Mouse (Mus musculus) MEL (cell line): ENCODE results near the gene Gpr3. TPM values are rescaled to one million over a fixed set of nuclear protein-coding genes. Genes with fewer than 3 reads are reported as not detected.
A peak's percentile ranks its signal among the peaks of the same experiment; 100 is the strongest.

Experiments used
- DNase-seq: peaks from one replicate; pipeline ENCODE4 v3.0.0; 2011; ENCODE audit warnings: low read depth, low spot score
- H3K27ac ChIP-seq: 2 replicates; pipeline ENCODE4 v1.5.1; 2012; ENCODE audit warnings: low read depth, mild to moderate bottlenecking, control low read depth, low read length, moderate library complexity; ENCODE audit not compliant: control insufficient read depth
- H3K27me3 ChIP-seq, 2 experiments: fragments of 150-350 bp in 1 of 2; sonication (generic) in 1 of 2; 2 replicates each; pipeline ENCODE4 v1.6.1; 2012; ENCODE audit warnings: low read length in 2 of 2, mild to moderate bottlenecking in 2 of 2, improper control_type of control experiment in 1 of 2, moderate library complexity in 1 of 2; ENCODE audit not compliant: insufficient read depth in 2 of 2, control insufficient read depth in 1 of 2
- H3K36me3 ChIP-seq, 2 experiments: 2 replicates each; pipeline ENCODE4 v1.6.1; 2012 to 2014; ENCODE audit warnings: low read length in 2 of 2, improper control_type of control experiment in 1 of 2, inconsistent platforms in 1 of 2, mild to moderate bottlenecking in 1 of 2; ENCODE audit not compliant: insufficient read depth in 2 of 2, control insufficient read depth in 1 of 2
- H3K4me1 ChIP-seq, 2 experiments: fragments of 150-350 bp in 1 of 2; sonication (generic) in 1 of 2; 2 replicates each; pipeline ENCODE4 v1.6.1; 2012; ENCODE audit warnings: low read length in 2 of 2, improper control_type of control experiment in 1 of 2, mild to moderate bottlenecking in 1 of 2; ENCODE audit not compliant: insufficient read depth in 2 of 2, control insufficient read depth in 1 of 2
- H3K4me3 ChIP-seq, 2 experiments: fragments of 150-350 bp in 1 of 2; sonication (generic) in 1 of 2; 2 replicates each; pipeline ENCODE4 v1.5.1; 2012; ENCODE audit warnings: low read depth in 2 of 2, low read length in 2 of 2, mild to moderate bottlenecking in 2 of 2, moderate library complexity in 2 of 2, control low read depth in 1 of 2, improper control_type of control experiment in 1 of 2; ENCODE audit not compliant: control insufficient read depth in 1 of 2, insufficient read depth in 1 of 2
- H3K79me2 ChIP-seq: 2 replicates; pipeline ENCODE4 v1.6.1; 2012; ENCODE audit warnings: mild to moderate bottlenecking, low read length, moderate library complexity; ENCODE audit not compliant: control insufficient read depth, poor library complexity, insufficient read depth
- H3K9ac ChIP-seq: 2 replicates; pipeline ENCODE4 v1.6.1; 2012; ENCODE audit warnings: low read depth, mild to moderate bottlenecking, control low read depth, low read length, moderate library complexity; ENCODE audit not compliant: control insufficient read depth, poor library complexity, severe bottlenecking
- H3K9me3 ChIP-seq: fragments of 150-350 bp; sonication (generic); replicated peaks from 2 replicates; pipeline ENCODE4 v1.6.1; 2012; ENCODE audit warnings: mild to moderate bottlenecking, low read length, improper control_type of control experiment, moderate library complexity; ENCODE audit not compliant: insufficient read depth
- BHLHE40 ChIP-seq: IDR thresholded peaks from 2 replicates; pipeline ENCODE4 v1.6.1; 2012; ENCODE audit warnings: low read depth, mild to moderate bottlenecking, inconsistent platforms, low read length, improper control_type of control experiment, borderline replicate concordance
- CHD1 ChIP-seq: IDR thresholded peaks from 2 replicates; pipeline ENCODE4 v1.6.1; 2012; ENCODE audit warnings: low read depth, mild to moderate bottlenecking, inconsistent platforms, low read length, improper control_type of control experiment
- ELF1 ChIP-seq: IDR thresholded peaks from 2 replicates; pipeline ENCODE4 v1.6.1; 2014; ENCODE audit warnings: low read depth, mild to moderate bottlenecking, inconsistent platforms, low read length, improper control_type of control experiment, moderate library complexity
- EP300 ChIP-seq, 2 experiments: IDR thresholded peaks; 2 replicates each; pipeline ENCODE4 v1.6.1; 2011; ENCODE audit warnings: improper control_type of control experiment in 2 of 2, low read length in 2 of 2, low read depth in 1 of 2, mild to moderate bottlenecking in 1 of 2
- ETS1 ChIP-seq: IDR thresholded peaks from 2 replicates; pipeline ENCODE4 v1.6.1; 2012; ENCODE audit warnings: low read depth, mild to moderate bottlenecking, inconsistent platforms, low read length, improper control_type of control experiment, moderate library complexity
- HCFC1 ChIP-seq: IDR thresholded peaks from 2 replicates; pipeline ENCODE4 v1.6.1; 2012; ENCODE audit warnings: low read depth, mild to moderate bottlenecking, inconsistent platforms, low read length, improper control_type of control experiment, moderate library complexity
- MAX ChIP-seq: IDR thresholded peaks from 2 replicates; pipeline ENCODE4 v1.6.1; 2011; ENCODE audit warnings: low read length, improper control_type of control experiment
- MAZ ChIP-seq: IDR thresholded peaks from 2 replicates; pipeline ENCODE4 v1.6.1; 2012; ENCODE audit warnings: low read depth, mild to moderate bottlenecking, inconsistent platforms, low read length, improper control_type of control experiment
- MXI1 ChIP-seq: IDR thresholded peaks from 2 replicates; pipeline ENCODE4 v1.6.1; 2011; ENCODE audit warnings: mild to moderate bottlenecking, low read depth, low read length, improper control_type of control experiment
- MYB ChIP-seq: IDR thresholded peaks from 2 replicates; pipeline ENCODE4 v1.6.1; 2011; ENCODE audit warnings: mild to moderate bottlenecking, low read depth, low read length, improper control_type of control experiment
- MYC ChIP-seq: IDR thresholded peaks from 2 replicates; pipeline ENCODE4 v1.6.1; 2011; ENCODE audit warnings: low read depth, mild to moderate bottlenecking, low read length, improper control_type of control experiment, moderate library complexity
- NELFE ChIP-seq: IDR thresholded peaks from 2 replicates; pipeline ENCODE4 v1.6.1; 2011; ENCODE audit warnings: low read depth, low read length, improper control_type of control experiment
- RCOR1 ChIP-seq: IDR thresholded peaks from 2 replicates; pipeline ENCODE4 v1.6.1; 2012; ENCODE audit warnings: low read depth, mild to moderate bottlenecking, inconsistent platforms, low read length, improper control_type of control experiment
- SIN3A ChIP-seq: IDR thresholded peaks from 2 replicates; pipeline ENCODE4 v1.6.1; 2012; ENCODE audit warnings: low read length, improper control_type of control experiment, inconsistent platforms
- TBP ChIP-seq: IDR thresholded peaks from 2 replicates; pipeline ENCODE4 v1.8.0; 2011; ENCODE audit warnings: low read depth, low read length, improper control_type of control experiment
- USF1 ChIP-seq: IDR thresholded peaks from 2 replicates; pipeline ENCODE4 v1.6.1; 2014; ENCODE audit warnings: low read depth, mild to moderate bottlenecking, inconsistent platforms, low read length, improper control_type of control experiment, moderate library complexity
- ZC3H11A ChIP-seq: IDR thresholded peaks from 2 replicates; pipeline ENCODE4 v1.6.1; 2012; ENCODE audit warnings: low read depth, mild to moderate bottlenecking, inconsistent platforms, low read length, improper control_type of control experiment
- ZMIZ1 ChIP-seq: IDR thresholded peaks from 2 replicates; pipeline ENCODE4 v1.6.1; 2012; ENCODE audit warnings: low read depth, mild to moderate bottlenecking, inconsistent platforms, low read length, improper control_type of control experiment, moderate library complexity
- polyA plus RNA-seq, 2 experiments: library from polyadenylated mRNA; stranded (reverse) in 1 of 2; unstranded in 1 of 2; fragments of >175 nt in 1 of 2; fragments of >200 nt in 1 of 2; gene quantifications; 2 replicates each; pipeline versions ENCODE4 v1.2.1 to v1.2.4; 2012; ENCODE audit warnings: low replicate concordance in 2 of 2, low read depth in 1 of 2; ENCODE audit not compliant: insufficient read length in 2 of 2, insufficient read depth in 1 of 2, missing spikeins in 1 of 2
- total RNA-seq: library from RNA; depleted of rRNA; stranded (reverse); fragments of 300-350 nt; gene quantifications from 2 replicates; pipeline ENCODE4 v1.2.3, GENCODE M21; 2012

Gpr3 gene
- total and polyA plus RNA-seq, 3 experiments = 0.08 to 0.35 TPM; not detected in 1

GRCm38 (mm10) chr4:133170616-133171015 lies 41.7 kb downstream of the Gpr3 start:
- H3K27me3 ChIP-seq = no peaks in the 10 kb centered on the region
- H3K27ac ChIP-seq = peak overlapping the region; percentile 64
- peak overlapping the region; percentile 4 for H3K9ac ChIP-seq
- no peaks in the 10 kb centered on the region for H3K9me3 ChIP-seq
- peaks cover 0 to 16% of the 10 kb centered on the region in 2 experiments; a peak in 2 of 4 replicates for H3K36me3 ChIP-seq
- TF ChIP-seq ELF1 (no peak), ZC3H11A (no peak), MYB (no peak), BHLHE40 (no peak), SIN3A (no peak), NELFE (no peak), ZMIZ1 (no peak), USF1 (no peak)
- no peak for DNase-seq
- H3K4me1 ChIP-seq = peaks cover 6 to 13% of the 10 kb centered on the region in 2 experiments
- peaks cover 30% of the 10 kb centered on the region for H3K79me2 ChIP-seq
- no peak overlapping the region for H3K4me3 ChIP-seq

- no peaks in the 10 kb centered on the region for H3K9me3 ChIP-seq
- peaks cover 6 to 13% of the 10 kb centered on the region in 2 experiments for H3K4me1 ChIP-seq
- peaks cover 0 to 16% of the 10 kb centered on the region in 2 experiments; a peak in 2 of 4 replicates for H3K36me3 ChIP-seq
- peaks cover 32% of the 10 kb centered on the region for H3K79me2 ChIP-seq
- H3K27me3 ChIP-seq = no peaks in the 10 kb centered on the region
- peak overlapping the region; percentile 17 to 19; a peak in 3 of 4 replicates for H3K4me3 ChIP-seq
- H3K9ac ChIP-seq = peak overlapping the region; percentile 27
- H3K27ac ChIP-seq = peak overlapping the region; percentile 82
- TF ChIP-seq MYC (peak; percentile 93), MXI1 (peak; percentile 92), MAZ (no peak), HCFC1 (peak; percentile 54; the same call in 1 of the 2 replicates), SIN3A (peak; percentile 87), ZC3H11A (no peak), MAX (peak; percentile 71; the same call in 1 of the 2 replicates), USF1 (0 out of 2 replicates have a peak, but pooled peaks have one; percentile 32), TBP (0 out of 2 replicates have a peak, but pooled peaks have one; percentile 49), EP300 (IDR thresholded peaks at IDR 0.05; ENCODE audit: low read depth in 1 of 2, low read length in 2 of 2) (peak in 1 of 2 experiments; percentile 59; a peak in 1 of 4 replicates), ZMIZ1 (no peak), RCOR1 (no peak; the same call in 1 of the 2 replicates), ETS1 (peak; percentile 67), CHD1 (0 out of 2 replicates have a peak, but pooled peaks have one; percentile 83)
- DNase-seq = peak; percentile 91
Measured at GRCm38 (mm10) chr4:133170056-133170524, 42.2 kb downstream of the Gpr3 start.
